Mouse (Mus musculus) intestine, postnatal 0 days (tissue): ENCODE measurements at regions not wholly inside any gene's neighbourhood (a gene's known extent, or its start where the extent isn't known, plus 50 kb on each side); places are given as distances from the start of the nearest gene placed in this dataset.
A peak's percentile ranks its signal among the peaks of the same experiment; 100 is the strongest.
"Not testable (repeated sequence)": the region's sequence is repeated elsewhere in the genome, so short reads cannot be mapped to it uniquely, and the experiment has no call there.

ENCODE experiments used
- ATAC-seq: fragments of 200-750 bp; cut with Nextera tagmentation; 2 replicates; pipeline ENCODE4 v1.8.0; 2017; ENCODE audit warnings: mild to moderate bottlenecking, moderate TSS enrichment, moderate library complexity
- H3K27ac ChIP-seq: fragments of 300-500 bp; sonication (generic); 2 replicates; pipeline ENCODE4 v1.5.1; 2014; ENCODE audit warnings: mild to moderate bottlenecking, low read depth, low read length, moderate library complexity
- H3K27me3 ChIP-seq: fragments of 300-500 bp; sonication (generic); replicated peaks from 2 replicates; pipeline ENCODE4 v1.6.1; 2014; ENCODE audit warnings: low read length, mixed read lengths; ENCODE audit not compliant: control insufficient read depth, insufficient read depth
- H3K36me3 ChIP-seq: fragments of 300-500 bp; sonication (generic); 2 replicates; pipeline ENCODE4 v1.6.1; 2014; ENCODE audit warnings: mild to moderate bottlenecking, moderate library complexity; ENCODE audit not compliant: control insufficient read depth, insufficient read depth
- H3K4me1 ChIP-seq: fragments of 300-500 bp; sonication (generic); replicated peaks from 2 replicates; pipeline ENCODE4 v1.6.1; 2014; ENCODE audit warnings: antibody characterized with exemption, low read length, mixed read lengths; ENCODE audit not compliant: control insufficient read depth, insufficient read depth
- H3K4me2 ChIP-seq: fragments of 300-500 bp; sonication (generic); replicated peaks from 2 replicates; pipeline ENCODE4 v1.6.1; 2014; ENCODE audit warnings: low read depth, mild to moderate bottlenecking, moderate library complexity
- H3K4me3 ChIP-seq: fragments of 300-500 bp; sonication (generic); 2 replicates; pipeline ENCODE4 v1.5.1; 2014; ENCODE audit warnings: low read depth, low read length
- H3K9ac ChIP-seq: fragments of 300-500 bp; sonication (generic); 2 replicates; pipeline ENCODE4 v1.6.1; 2014; ENCODE audit warnings: mild to moderate bottlenecking, low read depth, low read length
- H3K9me3 ChIP-seq: fragments of 300-500 bp; sonication (generic); 2 replicates; pipeline ENCODE4 v1.6.1; 2016; ENCODE audit warnings: mixed run types; ENCODE audit not compliant: control insufficient read depth
- CTCF ChIP-seq: sonication (generic); IDR thresholded peaks from 2 replicates; pipeline ENCODE4 v1.5.1; 2016; ENCODE audit warnings: low read depth, mild to moderate bottlenecking, control low read depth, antibody characterized with exemption, moderate library complexity
- WGBS: fragments of 180-500 bp; shearing (Covaris S2); extraction: QIAGEN DNeasy Blood & Tissue Kit; methylation state at CpG from one replicate; pipeline ENCODE4 v1.1.7; 2014; 5-methylcytosine and 5-hydroxymethylcytosine counted together

GRCm38 (mm10) chr1:105463819-105464614 lies 107.5 kb upstream of the Rnf152 start:
- no peak for ATAC-seq
- H3K4me1 ChIP-seq = no peaks in the 10 kb centered on the region
- WGBS = 92% methylated on average over 2 of the region's 2 CpGs
- no peak overlapping the region for H3K4me2 ChIP-seq
- TF ChIP-seq CTCF = no peak
- no peak overlapping the region for H3K4me3 ChIP-seq
- no peaks in the 10 kb centered on the region for H3K9me3 ChIP-seq
- no peak overlapping the region for H3K27ac ChIP-seq
- no peaks in the 10 kb centered on the region for H3K27me3 ChIP-seq
- H3K9ac ChIP-seq = no peak overlapping the region
- H3K36me3 ChIP-seq = no peaks in the 10 kb centered on the region

GRCm38 (mm10) chr1:105462695-105463094 lies 106.2 kb upstream of the Rnf152 start:
- no peaks in the 10 kb centered on the region for H3K36me3 ChIP-seq
- ATAC-seq = no peak
- H3K9me3 ChIP-seq = no peaks in the 10 kb centered on the region
- WGBS = 72% methylated on average over 1 of the region's 1 CpGs
- H3K27ac ChIP-seq = no peak overlapping the region
- no peaks in the 10 kb centered on the region for H3K27me3 ChIP-seq
- no peaks in the 10 kb centered on the region for H3K4me1 ChIP-seq
- TF ChIP-seq CTCF = no peak
- no peak overlapping the region for H3K4me2 ChIP-seq
- H3K4me3 ChIP-seq = no peak overlapping the region
- H3K9ac ChIP-seq = no peak overlapping the region

DNA sequence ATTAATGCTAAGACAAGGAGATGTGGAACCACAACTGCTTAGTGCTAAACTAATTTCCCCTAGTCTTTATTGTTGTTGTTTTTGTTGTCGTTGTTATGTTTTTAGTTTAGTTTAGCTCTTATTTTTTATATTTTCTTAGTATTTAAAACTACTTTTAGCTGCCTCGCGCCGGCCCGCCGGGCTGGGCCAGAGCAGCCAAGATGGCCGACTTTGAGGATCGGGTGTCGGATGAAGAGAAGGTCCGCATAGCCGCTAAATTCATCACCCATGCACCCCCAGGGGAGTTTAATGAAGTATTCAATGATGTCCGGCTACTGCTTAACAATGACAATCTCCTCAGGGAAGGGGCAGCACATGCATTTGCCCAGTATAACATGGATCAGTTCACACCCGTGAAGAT lies 99.3 kb upstream of the Rnf152 start:
- H3K4me3 ChIP-seq, ATAC-seq, H3K9me3 ChIP-seq, H3K4me1 ChIP-seq, H3K27me3 ChIP-seq, H3K36me3 ChIP-seq, H3K27ac ChIP-seq, H3K4me2 ChIP-seq, H3K9ac ChIP-seq: not testable (repeated sequence)
- 96% methylated on average over 13 of the region's 13 CpGs for WGBS

GRCm38 (mm10) chr1:105454687-105455086 lies 98.2 kb upstream of the Rnf152 start:
- ATAC-seq = no peak
- Histone ChIP-seq H3K9me3 (no peaks in the 10 kb centered on the region), H3K4me3 (no peak overlapping the region), H3K27me3 (no peaks in the 10 kb centered on the region), H3K9ac (no peak overlapping the region), H3K36me3 (no peaks in the 10 kb centered on the region), H3K4me1 (no peaks in the 10 kb centered on the region), H3K27ac (no peak overlapping the region), H3K4me2 (no peak overlapping the region)
- TF ChIP-seq CTCF = no peak
- 79% methylated on average over 1 of the region's 1 CpGs for WGBS

DNA sequence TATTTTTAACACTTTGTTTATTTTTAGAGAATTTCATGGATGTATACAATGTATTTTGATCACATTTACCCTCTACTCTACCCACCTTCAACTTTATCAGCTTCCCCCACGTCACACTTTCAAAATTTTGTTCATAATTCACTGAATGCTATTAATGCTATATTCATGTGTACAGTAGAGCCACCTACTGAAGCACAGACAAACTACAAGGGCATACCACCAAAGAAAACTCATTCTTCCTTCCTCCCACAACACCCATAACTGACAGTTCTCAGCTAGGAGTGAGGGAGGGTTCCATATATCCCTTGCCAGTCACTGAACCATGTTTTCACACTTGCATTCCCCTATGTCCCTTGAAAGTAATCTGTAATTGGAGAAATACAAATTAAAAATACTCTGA lies 89.7 kb upstream of the Rnf152 start:
- 57% methylated on average over 1 of the region's 1 CpGs for WGBS
- no peak for ATAC-seq
- H3K9ac ChIP-seq = no peak overlapping the region
- H3K4me3 ChIP-seq = no peak overlapping the region
- H3K4me2 ChIP-seq = no peak overlapping the region
- H3K4me1 ChIP-seq = no peaks in the 10 kb centered on the region
- H3K9me3 ChIP-seq = no peaks in the 10 kb centered on the region
- no peaks in the 10 kb centered on the region for H3K36me3 ChIP-seq
- no peaks in the 10 kb centered on the region for H3K27me3 ChIP-seq
- TF ChIP-seq CTCF = peak; percentile 49
- no peak overlapping the region for H3K27ac ChIP-seq

- TF ChIP-seq CTCF = no peak
- 81% methylated on average over 5 of the region's 5 CpGs for WGBS
- no peak for ATAC-seq
- H3K9ac ChIP-seq = no peak overlapping the region
- no peaks in the 10 kb centered on the region for H3K4me1 ChIP-seq
- H3K36me3 ChIP-seq = no peaks in the 10 kb centered on the region
- H3K4me3 ChIP-seq = no peak overlapping the region
- no peak overlapping the region for H3K4me2 ChIP-seq
- no peak overlapping the region for H3K27ac ChIP-seq
- H3K27me3 ChIP-seq = no peaks in the 10 kb centered on the region
- H3K9me3 ChIP-seq = no peaks in the 10 kb centered on the region
Measured at GRCm38 (mm10) chr1:105443546-105443945, 87.0 kb upstream of the Rnf152 start.

GRCm38 (mm10) chr1:105440296-105440695 lies 83.8 kb upstream of the Rnf152 start:
- Histone ChIP-seq H3K9ac (no peak overlapping the region), H3K27ac (no peak overlapping the region), H3K9me3 (no peaks in the 10 kb centered on the region), H3K4me2 (no peak overlapping the region), H3K4me1 (no peaks in the 10 kb centered on the region), H3K36me3 (no peaks in the 10 kb centered on the region), H3K4me3 (no peak overlapping the region), H3K27me3 (no peaks in the 10 kb centered on the region)
- TF ChIP-seq CTCF = no peak
- WGBS = 79% methylated on average over 3 of the region's 3 CpGs
- no peak for ATAC-seq
